8 mouse cellular contexts compared by ENCODE assay signal in genomic region chr11:45881026-45881682, GRCm38 (mm10). TPM values are rescaled to one million over a fixed set of nuclear protein-coding genes. Genes with fewer than 3 reads are reported as not detected.
DNase-seq lines count a peak whose midpoint lies in the region; ATAC-seq and TF ChIP-seq lines count a peak whose summit lies in the region.

No protein-coding gene starts in this region.

- H3K27me3 ChIP-seq in embryonic facial prominence, embryonic 11.5 days (ENCODE audit: control insufficient read depth, insufficient read depth, low read length) = no peaks in the 10 kb centered on the region
- no peaks in the 10 kb centered on the region for H3K27me3 ChIP-seq in embryonic facial prominence, embryonic 10.5 days (replicated peaks; ENCODE audit: low read depth, poor library complexity, severe bottlenecking)
- H3K27me3 ChIP-seq in kidney, embryonic 15.5 days = no peaks in the 10 kb centered on the region
- H3K27me3 ChIP-seq in lung, embryonic 16.5 days (ENCODE audit: control insufficient read depth, insufficient read depth, low read depth, low read length) = no peaks in the 10 kb centered on the region
- no peaks in the 10 kb centered on the region for H3K27me3 ChIP-seq in small intestine, adult 2 months (ENCODE audit: control insufficient read depth, insufficient read depth, low read length)

- TF ChIP-seq POLR2A in small intestine, adult 2 months (IDR thresholded peaks at IDR 0.05; ENCODE audit: low read depth, low read length) = no peak

- no peaks in the 10 kb centered on the region for H3K4me1 ChIP-seq in embryonic facial prominence, embryonic 11.5 days (ENCODE audit: control insufficient read depth, insufficient read depth, low read length)
- peaks cover 13% of the 10 kb centered on the region for H3K4me1 ChIP-seq in embryonic facial prominence, embryonic 10.5 days
- H3K4me1 ChIP-seq in kidney, embryonic 15.5 days = peaks cover 41% of the 10 kb centered on the region
- peaks cover 30% of the 10 kb centered on the region for H3K4me1 ChIP-seq in lung, embryonic 16.5 days (replicated peaks; ENCODE audit: control insufficient read depth, insufficient read depth, low read length)
- H3K4me1 ChIP-seq in small intestine, adult 2 months (ENCODE audit: control insufficient read depth, insufficient read depth, insufficient read length, low read length) = peaks cover 9% of the 10 kb centered on the region

- no peak overlapping the region for H3K27ac ChIP-seq in embryonic facial prominence, embryonic 11.5 days (replicated peaks; ENCODE audit: low read depth, low read length)
- H3K27ac ChIP-seq in embryonic facial prominence, embryonic 10.5 days (replicated peaks) = no peak overlapping the region
- H3K27ac ChIP-seq in kidney, embryonic 15.5 days = peak overlapping the region; percentile 76
- peak overlapping the region; percentile 73 for H3K27ac ChIP-seq in lung, embryonic 16.5 days (ENCODE audit: low read length)
- peak overlapping the region; percentile 20; the same call in 1 of the 2 replicates for H3K27ac ChIP-seq in small intestine, adult 2 months (ENCODE audit: insufficient read depth, low read depth, low read length)

- no peak overlapping the region for H3K4me3 ChIP-seq in embryonic facial prominence, embryonic 11.5 days (ENCODE audit: low read depth, low read length)
- no peak overlapping the region for H3K4me3 ChIP-seq in embryonic facial prominence, embryonic 10.5 days
- no peak overlapping the region for H3K4me3 ChIP-seq in kidney, embryonic 15.5 days (replicated peaks)
- no peak overlapping the region for H3K4me3 ChIP-seq in lung, embryonic 16.5 days (ENCODE audit: low read length)
- H3K4me3 ChIP-seq in small intestine, adult 2 months (ENCODE audit: low read depth, low read length) = no peak overlapping the region

- no peaks in the 10 kb centered on the region for H3K9me3 ChIP-seq in embryonic facial prominence, embryonic 11.5 days (replicated peaks; ENCODE audit: control insufficient read depth, low read length)
- H3K9me3 ChIP-seq in embryonic facial prominence, embryonic 10.5 days = no peaks in the 10 kb centered on the region
- no peaks in the 10 kb centered on the region for H3K9me3 ChIP-seq in kidney, embryonic 15.5 days (replicated peaks)
- H3K9me3 ChIP-seq in lung, embryonic 16.5 days (ENCODE audit: control insufficient read depth, low read length) = no peaks in the 10 kb centered on the region

- no peak for ATAC-seq in embryonic facial prominence, embryonic 11.5 days (replicated peaks; ENCODE audit: insufficient number of reproducible peaks, low FRiP score, low TSS enrichment, low read depth)
- no peak for ATAC-seq in kidney, embryonic 15.5 days (replicated peaks; ENCODE audit: low FRiP score)
- ATAC-seq in lung, embryonic 16.5 days (ENCODE audit: low read depth) = peak; percentile 53

- H3K9ac ChIP-seq in embryonic facial prominence, embryonic 11.5 days (replicated peaks; ENCODE audit: low read length) = no peak overlapping the region
- no peak overlapping the region for H3K9ac ChIP-seq in kidney, embryonic 15.5 days
- H3K9ac ChIP-seq in lung, embryonic 16.5 days (ENCODE audit: low read length) = no peak overlapping the region

- peak; percentile 70 for DNase-seq in embryonic facial prominence, embryonic 11.5 days (ENCODE audit: low spot score)
- no peak for DNase-seq in embryonic facial prominence, embryonic 10.5 days (ENCODE audit: low spot score)
- DNase-seq in A20 (ENCODE audit: low read depth, low spot score) = peak; percentile 21
- peak; percentile 68 to 73 for DNase-seq in cerebellum, postnatal 10 days
- peak; percentile 56 to 61 for DNase-seq in heart, adult 9 months (ENCODE audit: low spot score in 2 of 2)

- WGBS in embryonic facial prominence, embryonic 11.5 days = 66% methylated on average over 6 of the region's 6 CpGs
- WGBS in embryonic facial prominence, embryonic 10.5 days = 68% methylated on average over 6 of the region's 6 CpGs
- 54% methylated on average over 6 of the region's 6 CpGs for WGBS in kidney, embryonic 15.5 days
- WGBS in lung, embryonic 16.5 days = 33% methylated on average over 6 of the region's 6 CpGs
- WGBS in small intestine, adult 2 months = 18% methylated on average over 6 of the region's 6 CpGs

- TF ChIP-seq CTCF in small intestine, adult 2 months (IDR thresholded peaks at IDR 0.05; ENCODE audit: extremely low read depth, insufficient read length, insufficient replicate concordance, low read depth, low read length) = no peak

- H3K4me2 ChIP-seq in embryonic facial prominence, embryonic 11.5 days (ENCODE audit: low read depth, low read length) = no peak overlapping the region
- H3K4me2 ChIP-seq in kidney, embryonic 15.5 days = no peak overlapping the region
- H3K4me2 ChIP-seq in lung, embryonic 16.5 days (ENCODE audit: low read depth, low read length) = no peak overlapping the region

- no peaks in the 10 kb centered on the region for H3K36me3 ChIP-seq in embryonic facial prominence, embryonic 11.5 days (replicated peaks; ENCODE audit: control insufficient read depth, insufficient read depth, low read depth, low read length)
- H3K36me3 ChIP-seq in embryonic facial prominence, embryonic 10.5 days (replicated peaks) = peaks cover 25% of the 10 kb centered on the region
- peaks cover 23% of the 10 kb centered on the region for H3K36me3 ChIP-seq in kidney, embryonic 15.5 days
- no peaks in the 10 kb centered on the region; the same call in 1 of the 2 replicates for H3K36me3 ChIP-seq in lung, embryonic 16.5 days (ENCODE audit: control insufficient read depth, insufficient read depth, low read length)
- peaks cover 28% of the 10 kb centered on the region for H3K36me3 ChIP-seq in small intestine, adult 2 months (ENCODE audit: control insufficient read depth, insufficient read depth, low read length)

RNA-seq across cellular contexts. Expression of gene Clint1, which starts 29.3 kb away (rescaled TPM):
- polyA plus RNA-seq in embryonic facial prominence, embryonic 11.5 days (2014; fragmentation: Nextera tagmentation; extraction: Ambion mirVana) = 69.7 and 71.2 TPM in 2 replicates
- 63.7 and 67.8 TPM in 2 replicates for polyA plus RNA-seq in embryonic facial prominence, embryonic 10.5 days (2016; fragmentation: Nextera tagmentation; extraction: Ambion mirVana)
- 97.8 and 102 TPM in 2 replicates for polyA plus RNA-seq in kidney, embryonic 15.5 days (2015; fragmentation: Nextera tagmentation; extraction: Ambion mirVana)
- polyA plus RNA-seq in lung, embryonic 16.5 days (2015; fragmentation: Nextera tagmentation; extraction: Ambion mirVana) = 69.3 and 74.1 TPM in 2 replicates
- polyA plus RNA-seq in small intestine, adult 2 months (2012; rRNA removed) = 38.7 and 59.2 TPM in 2 replicates

Comparison
In these comparisons a context has a peak if more than half of its experiments do, and no peak if none do; other contexts are left out.
1. H3K27ac ChIP-seq: peak in kidney, embryonic 15.5 days (single experiment), lung, embryonic 16.5 days (single experiment) and small intestine, adult 2 months (single experiment); none in embryonic facial prominence, embryonic 11.5 days (single experiment) and embryonic facial prominence, embryonic 10.5 days (single experiment).